Mouse (Mus musculus): ENCODE data around the gene BC067074. TPM values are rescaled to one million over a fixed set of nuclear protein-coding genes. Genes with fewer than 3 reads are reported as not detected.

Gene BC067074
- total RNA-seq, 2 experiments from 2014 or later = 0.88 to 1.1 TPM

- intact Hi-C loops (cut with DNase I) = no loop called here
These were observed 3.0 kb downstream of the BC067074 start for GRCm38 (mm10) chr13:113295817-113296485.

GRCm38 (mm10) chr13:113306581-113306980 is 13.6 kb downstream of the BC067074 start:
- no peak for DNase-seq (ENCODE audit: low spot score in 2 of 2)
- intact Hi-C loops (cut with DNase I) = no loop called here

More at GRCm38 (mm10) chr13:113295817-113296485, 3.0 kb downstream of the BC067074 start:
- DNase-seq (ENCODE audit: low spot score in 2 of 2) = no peak

GRCm38 (mm10) chr13:113319588-113319987 is 26.6 kb downstream of the BC067074 start:
- intact Hi-C loops (cut with DNase I) = loop anchor here (5.0 kb wide), 1 partner anchor 353 kb away; no protein-coding TSS in a partner anchor
- DNase-seq (ENCODE audit: low spot score in 2 of 2) = no peak

- DNase-seq (ENCODE audit: low spot score in 2 of 2) = peak; percentile 19 to 27
- intact Hi-C loops (cut with DNase I) = loop anchor here (1.0 kb wide), 1 partner anchor 296 kb away; the partner anchor contains the start of gene Snx18
These were observed 29.0 kb downstream of the BC067074 start for GRCm38 (mm10) chr13:113321972-113322371.

- intact Hi-C loops (cut with DNase I) = no loop called here
- no peak for DNase-seq (ENCODE audit: low spot score in 2 of 2)
These were observed 31.3 kb downstream of the BC067074 start for GRCm38 (mm10) chr13:113324241-113324640.

GRCm38 (mm10) chr13:113325678-113326077 is 32.7 kb downstream of the BC067074 start:
- DNase-seq (ENCODE audit: low spot score in 2 of 2) = no peak
- intact Hi-C loops (cut with DNase I) = no loop called here

GRCm38 (mm10) chr13:113332256-113332655 is 39.3 kb downstream of the BC067074 start:
- no peak for DNase-seq (ENCODE audit: low spot score in 2 of 2)
- intact Hi-C loops (cut with DNase I) = no loop called here

- no peak for DNase-seq (ENCODE audit: low spot score in 2 of 2)
- intact Hi-C loops (cut with DNase I) = no loop called here
These were observed 40.4 kb downstream of the BC067074 start for GRCm38 (mm10) chr13:113333374-113333773.

- no peak for DNase-seq (ENCODE audit: low spot score in 2 of 2)
These were observed 41.0 kb downstream of the BC067074 start for GRCm38 (mm10) chr13:113333931-113334330.

GRCm38 (mm10) chr13:113334773-113335172 is 41.8 kb downstream of the BC067074 start:
- intact Hi-C loops (cut with DNase I) = loop anchor here (2.0 kb wide), 1 partner anchor 284 kb away; the partner anchor contains the start of gene Snx18
- DNase-seq (ENCODE audit: low spot score in 2 of 2) = no peak

More at GRCm38 (mm10) chr13:113333931-113334330, 41.0 kb downstream of the BC067074 start:
- intact Hi-C loops (cut with DNase I) = loop anchor here (2.0 kb wide), 1 partner anchor 285 kb away; the partner anchor contains the start of gene Snx18

GRCm38 (mm10) chr13:113337223-113337858 is 44.4 kb downstream of the BC067074 start:
- peak; percentile 30 to 55 for DNase-seq (ENCODE audit: low spot score in 2 of 2)
- intact Hi-C loops (cut with DNase I) = no loop called here

GRCm38 (mm10) chr13:113340644-113341043 is 47.7 kb downstream of the BC067074 start:
- DNase-seq (ENCODE audit: low spot score in 2 of 2) = no peak
- intact Hi-C loops (cut with DNase I) = no loop called here

GRCm38 (mm10) chr13:113341161-113341560 is 48.2 kb downstream of the BC067074 start:
- intact Hi-C loops (cut with DNase I) = no loop called here
- DNase-seq (ENCODE audit: low spot score in 2 of 2) = no peak

GRCm38 (mm10) chr13:113342355-113342919 is 49.5 kb downstream of the BC067074 start:
- DNase-seq (ENCODE audit: low spot score in 2 of 2) = no peak
- intact Hi-C loops (cut with DNase I) = no loop called here

- DNase-seq (ENCODE audit: low spot score in 2 of 2) = no peak
- intact Hi-C loops (cut with DNase I) = no loop called here
These were observed 57.9 kb downstream of the BC067074 start for GRCm38 (mm10) chr13:113350743-113351430.

- intact Hi-C loops (cut with DNase I) = no loop called here
- DNase-seq (ENCODE audit: low spot score in 2 of 2) = no peak
These were observed 60.6 kb downstream of the BC067074 start for GRCm38 (mm10) chr13:113353546-113353945.

- no peak for DNase-seq (ENCODE audit: low spot score in 2 of 2)
- intact Hi-C loops (cut with DNase I) = no loop called here
These were observed 61.0 kb downstream of the BC067074 start for GRCm38 (mm10) chr13:113353955-113354354.

- intact Hi-C loops (cut with DNase I) = no loop called here
- no peak for DNase-seq (ENCODE audit: low spot score in 2 of 2)
These were observed 62.1 kb downstream of the BC067074 start for GRCm38 (mm10) chr13:113355022-113355421.

GRCm38 (mm10) chr13:113357438-113358144 is 64.6 kb downstream of the BC067074 start:
- no peak for DNase-seq (ENCODE audit: low spot score in 2 of 2)
- intact Hi-C loops (cut with DNase I) = no loop called here

Measured in left cerebral cortex, postnatal 36 days (tissue).